Mouse (Mus musculus) liver, embryonic 14.5 days (tissue): Measurements from ENCODE around the gene Tmprss11a.

Experiments
- CTCF ChIP-seq: IDR thresholded peaks from 2 replicates; pipeline ENCODE4 v1.5.1; 2016; ENCODE audit warnings: antibody characterized with exemption, low read depth, control low read depth
- EP300 ChIP-seq: IDR thresholded peaks from 2 replicates; pipeline ENCODE4 v1.6.1; 2016; ENCODE audit warnings: antibody characterized with exemption, low read depth

DNA sequence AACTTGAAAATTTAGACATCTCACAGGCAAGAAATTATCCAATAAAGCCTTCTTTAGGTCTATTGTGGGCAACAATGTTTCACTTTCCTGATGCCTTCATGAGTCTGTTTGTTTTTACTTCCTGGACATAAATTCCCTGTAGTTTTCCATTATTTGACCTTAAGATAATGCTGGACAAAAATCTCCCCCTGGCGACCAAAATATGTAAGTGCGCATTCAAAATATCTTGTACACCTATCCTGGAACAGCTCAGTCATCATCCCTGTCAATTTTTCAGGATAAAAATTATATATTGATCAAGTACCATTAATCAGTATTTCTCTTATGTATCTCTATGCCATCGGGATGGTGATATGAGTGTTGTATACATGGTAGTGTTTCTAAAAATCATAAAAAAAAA lies 58.0 kb downstream of the Tmprss11a start:
- TF ChIP-seq CTCF (peak; percentile 23; the same call in 1 of the 2 replicates), EP300 (no peak)
